Mouse (Mus musculus): Measurements from ENCODE around the gene Snx29. TPM values are rescaled to one million over a fixed set of nuclear protein-coding genes. Genes with fewer than 3 reads are reported as not detected.

The Snx29 gene
- total and polyA plus RNA-seq, 3 experiments: 1.2 to 3.2 (median 3.1) TPM

- no peak overlapping the region for H3K9ac ChIP-seq (ENCODE audit: insufficient read depth, low read depth)
- H3K4me2 ChIP-seq (ENCODE audit: insufficient read depth, low read depth, poor library complexity, severe bottlenecking): no peak overlapping the region
- DNase-seq (ENCODE audit: extremely low read depth): no peak
- no peaks in the 10 kb centered on the region for H3K79me2 ChIP-seq (replicated peaks; ENCODE audit: control insufficient read depth, extremely low read depth, insufficient read depth, poor library complexity, severe bottlenecking)
- TF ChIP-seq BHLHE40 (IDR thresholded peaks at IDR 0.05; ENCODE audit: low read depth, low read length): peak; percentile 28; the same call in 1 of the 2 replicates
- no peak for TF ChIP-seq TCF12 (IDR thresholded peaks at IDR 0.05; ENCODE audit: low read depth, low read length)
- H3K4me1 ChIP-seq (ENCODE audit: control insufficient read depth in 1 of 2, insufficient read depth in 2 of 2): peaks cover 0 to 18% of the 10 kb centered on the region in 2 experiments; a peak in 2 of 4 replicates
- H3K9me3 ChIP-seq (replicated peaks; ENCODE audit: low read length): no peaks in the 10 kb centered on the region
- in situ Hi-C loops (cut with MboI; ENCODE audit: low pct_ligation_motif_present, low pct_unique_long_range_greater_than_20kb, low sequenced_read_pairs): loop anchor here (5.0 to 10.0 kb wide), 2 partner anchors 97 to 540 kb away; no protein-coding TSS in a partner anchor
- no peak overlapping the region for H3K27ac ChIP-seq (ENCODE audit: insufficient read depth, low read depth)
- dilution Hi-C loops (cut with MboI; ENCODE audit: extremely low pct_ligation_motif_present, extremely low pct_unique_long_range_greater_than_20kb, low sequenced_read_pairs): no loop called here
- H3K27me3 ChIP-seq (replicated peaks): no peaks in the 10 kb centered on the region
- no peaks in the 10 kb centered on the region for H3K36me3 ChIP-seq (replicated peaks in 1 of 2; ENCODE audit: control insufficient read depth in 1 of 2, insufficient read depth in 1 of 2, low read length in 1 of 2)
- no peak overlapping the region for H3K4me3 ChIP-seq (replicated peaks in 1 of 3; ENCODE audit: low read depth in 2 of 3, low read length in 2 of 3, poor library complexity in 1 of 3)
Observed at GRCm38 (mm10) chr16:11414631-11415030, 91.9 kb downstream of the Snx29 start.

DNA sequence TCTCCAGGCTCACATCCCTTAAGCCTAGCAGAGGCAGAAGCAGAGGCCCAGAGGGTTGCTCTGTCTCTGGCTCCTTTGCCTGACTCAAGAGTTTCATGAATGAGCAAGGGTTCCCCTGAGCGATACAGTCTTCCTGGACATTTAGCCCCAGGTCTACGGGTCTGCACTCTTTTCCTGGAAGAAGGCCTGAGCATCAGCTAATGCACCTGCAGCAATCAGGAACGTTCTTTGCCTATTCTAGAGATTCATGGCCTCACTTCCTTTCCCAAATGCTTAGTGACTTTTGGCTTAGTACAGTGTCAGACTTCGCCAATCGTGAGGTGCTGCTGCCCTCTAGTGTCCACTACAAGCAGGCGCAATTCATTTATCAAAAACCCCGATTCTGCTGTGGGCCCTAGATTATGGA lies 95.5 kb downstream of the Snx29 start:
- no peaks in the 10 kb centered on the region for H3K27me3 ChIP-seq (replicated peaks)
- peak; percentile 17; the same call in 1 of the 2 replicates for TF ChIP-seq TCF12 (IDR thresholded peaks at IDR 0.05; ENCODE audit: low read depth, low read length)
- TF ChIP-seq PAX5 (IDR thresholded peaks at IDR 0.05; ENCODE audit: low read length): no peak
- 0 out of 2 replicates have a peak, but pooled peaks have one; percentile 39 for TF ChIP-seq JUND (conservative IDR thresholded peaks at IDR 0.05; ENCODE audit: low read depth, low read length)
- peak; percentile 98 to 99 for TF ChIP-seq CTCF (conservative IDR thresholded peaks at IDR 0.05 in 1 of 2, IDR thresholded peaks at IDR 0.05 in 1 of 2; ENCODE audit: low read depth in 2 of 2, low read length in 2 of 2)
- TF ChIP-seq ELF1 (IDR thresholded peaks at IDR 0.05; ENCODE audit: low read depth, low read length): peak; percentile 50
- TF ChIP-seq GABPA (IDR thresholded peaks at IDR 0.05; ENCODE audit: insufficient replicate concordance, low read depth, low read length): no peak
- TF ChIP-seq UBTF (IDR thresholded peaks at IDR 0.05; ENCODE audit: low read depth, low read length): no peak
- TF ChIP-seq NRF1 (IDR thresholded peaks at IDR 0.05; ENCODE audit: low read depth, low read length): peak; percentile 46; the same call in 1 of the 2 replicates
- TF ChIP-seq ZNF384 (IDR thresholded peaks at IDR 0.05; ENCODE audit: low read depth, low read length): peak; percentile 44; the same call in 1 of the 2 replicates
- TF ChIP-seq MAFK (IDR thresholded peaks at IDR 0.05; ENCODE audit: insufficient replicate concordance, low read length): no peak
- 0 out of 2 replicates have a peak, but pooled peaks have one; percentile 56 for TF ChIP-seq MAZ (IDR thresholded peaks at IDR 0.05; ENCODE audit: low read depth, low read length)
- TF ChIP-seq SIN3A (IDR thresholded peaks at IDR 0.05; ENCODE audit: low read length): 0 out of 2 replicates have a peak, but pooled peaks have one; percentile 50
- no peak for TF ChIP-seq ZKSCAN1 (IDR thresholded peaks at IDR 0.05; ENCODE audit: borderline replicate concordance, low read depth, low read length)
- TF ChIP-seq BHLHE40 (IDR thresholded peaks at IDR 0.05; ENCODE audit: low read depth, low read length): no peak
- no peak for TF ChIP-seq KAT2A (IDR thresholded peaks at IDR 0.05; ENCODE audit: insufficient replicate concordance, low read length)
- no peak for TF ChIP-seq CHD2 (IDR thresholded peaks at IDR 0.05; ENCODE audit: low read length)
- TF ChIP-seq SMC3 (IDR thresholded peaks at IDR 0.05; ENCODE audit: low read depth, low read length): peak; percentile 98
- TF ChIP-seq ZMIZ1 (IDR thresholded peaks at IDR 0.05; ENCODE audit: low read depth, low read length): no peak
- TF ChIP-seq NELFE (IDR thresholded peaks at IDR 0.05; ENCODE audit: low read depth, low read length): no peak; the same call in 1 of the 2 replicates
- TF ChIP-seq MYC (IDR thresholded peaks at IDR 0.05; ENCODE audit: low read depth, low read length): peak; percentile 61
- TF ChIP-seq EP300 (IDR thresholded peaks at IDR 0.05; ENCODE audit: low read length): no peak
- TF ChIP-seq USF2 (conservative IDR thresholded peaks at IDR 0.05; ENCODE audit: low read depth, low read length): no peak
- peak; percentile 94 for TF ChIP-seq ZC3H11A (IDR thresholded peaks at IDR 0.05; ENCODE audit: low read depth, low read length)
- peak; percentile 15; the same call in 1 of the 2 replicates for TF ChIP-seq HCFC1 (IDR thresholded peaks at IDR 0.05; ENCODE audit: low read depth, low read length)
- TF ChIP-seq IRF4 (IDR thresholded peaks at IDR 0.05; ENCODE audit: low read depth, low read length): peak; percentile 51; the same call in 1 of the 2 replicates
- TF ChIP-seq MEF2A (IDR thresholded peaks at IDR 0.05; ENCODE audit: borderline replicate concordance, low read depth, low read length): no peak
- in situ Hi-C loops (cut with MboI; ENCODE audit: low pct_ligation_motif_present, low pct_unique_long_range_greater_than_20kb, low sequenced_read_pairs): loop anchor here (10.0 kb wide), 1 partner anchor 543 kb away; no protein-coding TSS in a partner anchor
- H3K4me1 ChIP-seq (ENCODE audit: control insufficient read depth in 1 of 2, insufficient read depth in 2 of 2): peaks cover 0 to 25% of the 10 kb centered on the region in 2 experiments; a peak in 2 of 4 replicates
- H3K79me2 ChIP-seq (replicated peaks; ENCODE audit: control insufficient read depth, extremely low read depth, insufficient read depth, poor library complexity, severe bottlenecking): no peaks in the 10 kb centered on the region
- dilution Hi-C loops (cut with MboI; ENCODE audit: extremely low pct_ligation_motif_present, extremely low pct_unique_long_range_greater_than_20kb, low sequenced_read_pairs): no loop called here
- no peak overlapping the region for H3K4me2 ChIP-seq (ENCODE audit: insufficient read depth, low read depth, poor library complexity, severe bottlenecking)
- no peak overlapping the region for H3K4me3 ChIP-seq (replicated peaks in 1 of 3; ENCODE audit: low read depth in 2 of 3, low read length in 2 of 3, poor library complexity in 1 of 3)
- no peak overlapping the region for H3K9ac ChIP-seq (ENCODE audit: insufficient read depth, low read depth)
- H3K9me3 ChIP-seq (replicated peaks; ENCODE audit: low read length): peaks cover 10% of the 10 kb centered on the region
- H3K27ac ChIP-seq (ENCODE audit: insufficient read depth, low read depth): no peak overlapping the region
- peak; percentile 79 for DNase-seq (ENCODE audit: extremely low read depth)
- H3K36me3 ChIP-seq (replicated peaks in 1 of 2; ENCODE audit: control insufficient read depth in 1 of 2, insufficient read depth in 1 of 2, low read length in 1 of 2): peaks cover 0 to 2% of the 10 kb centered on the region in 2 experiments

All from CH12.LX (cell line).